Mouse (Mus musculus): ENCODE measurements around the gene Agbl4.

DNA sequence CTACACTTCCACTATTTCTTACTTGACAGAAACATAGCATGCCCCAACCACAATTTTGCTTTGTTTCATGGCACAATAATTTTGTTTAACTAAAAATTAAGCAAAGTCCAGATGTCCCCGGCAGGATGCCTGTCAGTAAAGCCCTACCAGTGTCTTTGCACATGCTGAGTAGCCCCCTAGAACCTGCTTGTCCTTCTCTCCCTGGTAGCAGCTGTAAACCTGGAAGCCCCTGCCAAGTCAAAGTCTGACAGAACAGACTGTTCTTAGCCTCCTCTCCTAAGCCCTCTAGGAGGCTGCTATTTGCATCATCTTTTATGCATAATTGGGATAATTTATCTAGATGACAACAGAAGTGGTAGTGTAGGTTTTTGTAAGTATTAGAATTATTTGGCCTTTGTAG lies 758.4 kb downstream of the Agbl4 start:
- no peak for TF ChIP-seq CTCF (IDR thresholded peaks at IDR 0.05; ENCODE audit: borderline replicate concordance, extremely low read depth, insufficient read depth, insufficient read length)
- no peak for TF ChIP-seq POLR2A (IDR thresholded peaks at IDR 0.05; ENCODE audit: borderline replicate concordance, extremely low read depth, insufficient read depth, insufficient read length, poor library complexity, severe bottlenecking)
